Mouse (Mus musculus) hindbrain, embryonic 12.5 days (tissue): ENCODE measurements around the gene Ccl21b. TPM values are rescaled to one million over a fixed set of nuclear protein-coding genes. Genes with fewer than 3 reads are reported as not detected.
"Not testable (repeated sequence)": the region's sequence is repeated elsewhere in the genome, so short reads cannot be mapped to it uniquely, and the experiment has no call there.

Experiments used
- ATAC-seq: fragments of 200-750 bp; cut with Nextera tagmentation; 2 replicates; pipeline ENCODE4 v1.8.0; 2017; ENCODE audit warnings: moderate TSS enrichment; ENCODE audit not compliant: low FRiP score
- H3K27ac ChIP-seq: fragments of 300-500 bp; sonication (generic); 2 replicates; pipeline ENCODE4 v1.5.1; 2016; ENCODE audit warnings: mild to moderate bottlenecking
- H3K27me3 ChIP-seq: fragments of 300-500 bp; sonication (generic); 2 replicates; pipeline ENCODE4 v1.6.1; 2016; ENCODE audit warnings: mild to moderate bottlenecking
- H3K36me3 ChIP-seq: fragments of 300-500 bp; sonication (generic); 2 replicates; pipeline ENCODE4 v1.6.1; 2016; ENCODE audit warnings: mild to moderate bottlenecking
- H3K4me1 ChIP-seq: fragments of 300-500 bp; sonication (generic); 2 replicates; pipeline ENCODE4 v1.6.1; 2016
- H3K4me2 ChIP-seq: fragments of 300-500 bp; sonication (generic); replicated peaks from 2 replicates; pipeline ENCODE4 v1.6.1; 2016; ENCODE audit warnings: mild to moderate bottlenecking
- H3K4me3 ChIP-seq: fragments of 300-500 bp; sonication (generic); 2 replicates; pipeline ENCODE4 v1.5.1; 2016; ENCODE audit warnings: mild to moderate bottlenecking
- H3K9ac ChIP-seq: fragments of 300-500 bp; sonication (generic); 2 replicates; pipeline ENCODE4 v1.6.1; 2016; ENCODE audit warnings: mild to moderate bottlenecking, moderate library complexity
- H3K9me3 ChIP-seq: fragments of 300-500 bp; sonication (generic); replicated peaks from 2 replicates; pipeline ENCODE4 v1.6.1; 2016; ENCODE audit warnings: mild to moderate bottlenecking
- WGBS: fragments of 180-500 bp; shearing (Covaris S2); methylation state at CpG from one replicate; pipeline ENCODE4 v1.1.7; 2016; 5-methylcytosine and 5-hydroxymethylcytosine counted together
- polyA plus RNA-seq: library from polyadenylated mRNA; unstranded; fragments of >200 nt; fragmentation: Nextera tagmentation; extraction: Ambion mirVana; gene quantifications from 2 replicates; pipeline ENCODE4 v1.2.1, GENCODE M21; 2016

Gene Ccl21b
- polyA plus RNA-seq = not detected in 2 replicates

DNA sequence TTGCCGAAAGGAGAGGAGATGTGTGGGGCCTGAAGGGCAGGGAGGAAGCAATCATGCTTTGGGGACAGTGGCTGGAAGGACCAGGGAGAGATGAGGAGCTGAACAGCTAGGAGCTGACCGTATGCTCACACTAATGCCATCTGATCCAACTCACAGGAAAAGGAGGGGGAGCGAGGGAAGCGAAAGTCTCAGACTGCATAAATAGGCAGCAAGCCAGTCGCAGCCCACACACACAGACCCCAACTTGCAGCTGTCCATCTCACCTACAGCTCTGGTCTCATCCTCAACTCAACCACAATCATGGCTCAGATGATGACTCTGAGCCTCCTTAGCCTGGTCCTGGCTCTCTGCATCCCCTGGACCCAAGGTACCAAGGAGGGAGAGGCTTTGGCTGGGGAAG, at the start of gene Ccl21b:
TSS of gene Ccl21b (plus strand) at position 301 of the 400 bp plus-strand sequence.
- WGBS = no CpG with 5 or more reads among the region's 5 CpGs
- not testable (repeated sequence) for H3K9ac ChIP-seq, H3K4me3 ChIP-seq, H3K27me3 ChIP-seq, H3K4me2 ChIP-seq, H3K4me1 ChIP-seq, H3K9me3 ChIP-seq, ATAC-seq, H3K27ac ChIP-seq, H3K36me3 ChIP-seq

- WGBS = no CpG with 5 or more reads among the region's 4 CpGs
- not testable (repeated sequence) for H3K36me3 ChIP-seq, ATAC-seq
Observed at GRCm38 (mm10) chr4:42240339-42240738, 15.2 kb upstream of the Ccl21b start, which contains the start of gene Gm10600. Gene Gm10600, plus strand, starts transcription at chr4:42240639.

GRCm38 (mm10) chr4:42293967-42294366, 38.4 kb downstream of the Ccl21b start, which contains the start of gene Gm21953:
Gene Gm21953, plus strand, starts transcription at chr4:42294267.
- not testable (repeated sequence) for H3K9ac ChIP-seq, ATAC-seq, H3K9me3 ChIP-seq, H3K27ac ChIP-seq, H3K27me3 ChIP-seq, H3K4me1 ChIP-seq, H3K36me3 ChIP-seq, H3K4me2 ChIP-seq, H3K4me3 ChIP-seq
- no CpG with 5 or more reads among the region's 18 CpGs for WGBS

More at GRCm38 (mm10) chr4:42240339-42240738, 15.2 kb upstream of the Ccl21b start, which contains the start of gene Gm10600:
- not testable (repeated sequence) for H3K4me1 ChIP-seq, H3K27me3 ChIP-seq, H3K9ac ChIP-seq, H3K4me2 ChIP-seq, H3K4me3 ChIP-seq, H3K9me3 ChIP-seq, H3K27ac ChIP-seq

Other genes with a start within 250 kb of the Ccl21b start
- gene Gm21093, start 221.0 kb upstream of the Ccl21b start, polyA plus RNA-seq = 0.14 and 0.57 TPM in 2 replicates
- not detected in 2 replicates for gene Gm3893, start 164.6 kb upstream of the Ccl21b start, polyA plus RNA-seq
- 1.3 TPM in 1 of 2 replicates, not detected in the other for gene Gm13304, start 140.9 kb upstream of the Ccl21b start, polyA plus RNA-seq
- not detected in 2 replicates for gene Gm13306, start 102.3 kb upstream of the Ccl21b start, polyA plus RNA-seq
- not detected in 2 replicates for gene Gm13305, start 87.2 kb upstream of the Ccl21b start, polyA plus RNA-seq
- not detected in 2 replicates for gene Gm10600, start 15.1 kb upstream of the Ccl21b start, polyA plus RNA-seq
- gene Gm21953, start 38.5 kb downstream of the Ccl21b start, polyA plus RNA-seq = not detected in 2 replicates
- 0.05 TPM in 1 of 2 replicates, not detected in the other for gene Fam205a3, start 62.6 kb downstream of the Ccl21b start, polyA plus RNA-seq
- gene Gm21586, start 183.6 kb downstream of the Ccl21b start, polyA plus RNA-seq = not detected in 2 replicates
- 0.12 TPM in 1 of 2 replicates, not detected in the other for gene Gm2163, start 211.0 kb downstream of the Ccl21b start, polyA plus RNA-seq